Mouse (Mus musculus) limb, embryonic 15.5 days (tissue): ENCODE results near the gene Kmt2d. TPM values are rescaled to one million over a fixed set of nuclear protein-coding genes. Genes with fewer than 3 reads are reported as not detected.
A peak's percentile ranks its signal among the peaks of the same experiment; 100 is the strongest.
"Not testable (repeated sequence)": the region's sequence is repeated elsewhere in the genome, so short reads cannot be mapped to it uniquely, and the experiment has no call there.

ENCODE experiments used
- ATAC-seq: fragments of 200-750 bp; cut with Nextera tagmentation; 2 replicates; pipeline ENCODE4 v1.8.0; 2017; ENCODE audit warnings: low read depth, moderate TSS enrichment; ENCODE audit not compliant: insufficient number of reproducible peaks, low FRiP score, low TSS enrichment
- H3K27ac ChIP-seq: fragments of 300-500 bp; sonication (generic); 2 replicates; pipeline ENCODE4 v1.5.1; 2015; ENCODE audit warnings: moderate library complexity, mild to moderate bottlenecking, inconsistent platforms
- H3K27me3 ChIP-seq: fragments of 300-500 bp; sonication (generic); 2 replicates; pipeline ENCODE4 v1.6.1; 2015; ENCODE audit warnings: inconsistent platforms
- H3K36me3 ChIP-seq: fragments of 300-500 bp; sonication (generic); 2 replicates; pipeline ENCODE4 v1.6.1; 2015; ENCODE audit warnings: inconsistent platforms
- H3K4me1 ChIP-seq: fragments of 300-500 bp; sonication (generic); 2 replicates; pipeline ENCODE4 v1.6.1; 2015; ENCODE audit warnings: inconsistent platforms
- H3K4me2 ChIP-seq: fragments of 300-500 bp; sonication (generic); 2 replicates; pipeline ENCODE4 v1.6.1; 2015; ENCODE audit warnings: mild to moderate bottlenecking, inconsistent platforms
- H3K4me3 ChIP-seq: fragments of 300-500 bp; sonication (generic); 2 replicates; pipeline ENCODE4 v1.5.1; 2015; ENCODE audit warnings: mild to moderate bottlenecking, inconsistent platforms
- H3K9ac ChIP-seq: fragments of 300-500 bp; sonication (generic); 2 replicates; pipeline ENCODE4 v1.6.1; 2015; ENCODE audit warnings: inconsistent platforms
- H3K9me3 ChIP-seq: fragments of 300-500 bp; sonication (generic); 2 replicates; pipeline ENCODE4 v1.6.1; 2016; ENCODE audit warnings: inconsistent platforms
- WGBS: fragments of 180-500 bp; shearing (Covaris S2); methylation state at CpG from one replicate; pipeline ENCODE4 v1.1.7; 2015; 5-methylcytosine and 5-hydroxymethylcytosine counted together
- polyA plus RNA-seq: library from polyadenylated mRNA; unstranded; fragments of >200 nt; fragmentation: Nextera tagmentation; extraction: Ambion mirVana; gene quantifications from 2 replicates; pipeline ENCODE4 v1.2.1, GENCODE M21; 2015

The Kmt2d gene
- polyA plus RNA-seq, result 11.8 and 13.7 TPM in 2 replicates

DNA sequence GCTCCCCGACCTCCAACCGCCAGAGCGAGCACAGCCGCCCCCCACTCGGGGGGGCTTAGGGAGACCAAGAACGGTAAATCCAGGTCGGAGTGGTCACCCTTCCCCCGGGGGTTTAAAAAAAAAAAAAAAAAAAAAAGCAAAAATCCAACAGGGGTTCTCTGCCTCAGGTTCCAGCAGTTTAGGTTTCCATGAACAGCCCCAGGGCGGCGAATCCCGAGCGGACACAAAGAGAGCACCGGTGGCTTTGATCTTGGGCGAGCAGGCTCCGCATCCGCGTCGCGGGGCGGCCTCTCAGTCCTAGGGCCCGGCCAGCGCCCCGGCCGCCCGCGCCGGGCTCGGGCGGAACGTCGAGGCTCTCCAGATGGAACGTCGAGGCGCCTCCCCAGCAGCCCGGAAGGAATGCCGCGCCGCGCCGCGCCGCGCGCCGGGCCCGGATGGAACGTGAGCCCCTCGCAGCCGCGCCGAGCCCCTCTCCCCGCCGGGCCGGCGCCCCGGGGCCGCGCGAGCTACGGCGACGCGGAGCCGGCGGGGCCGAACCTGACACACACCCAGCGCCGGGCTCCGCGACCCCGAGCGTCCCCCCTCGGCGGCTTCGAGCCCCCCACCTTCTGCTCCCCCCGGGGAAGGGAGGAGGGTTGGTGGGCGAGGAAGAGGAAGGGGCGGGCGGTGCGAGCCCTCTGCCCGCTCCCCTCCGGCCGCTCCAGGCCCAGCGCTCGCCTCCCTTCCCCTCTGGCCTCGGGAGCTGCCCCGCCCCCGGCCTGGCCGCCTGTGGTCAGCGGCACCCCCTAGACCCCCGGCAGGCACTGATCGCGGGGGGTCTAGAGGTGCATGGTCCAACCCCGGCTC, at the start of gene Kmt2d:
Gene Kmt2d, minus strand, starts transcription at position 135 of the 846 bp plus-strand sequence.
- H3K27me3 ChIP-seq, result no peaks in the 10 kb centered on the region
- H3K4me2 ChIP-seq, result peak within 1 kb of the TSS; percentile 82
- ATAC-seq, result peak; percentile 42
- peak within 1 kb of the TSS; percentile 98 for H3K9ac ChIP-seq
- H3K9me3 ChIP-seq, result no peaks in the 10 kb centered on the region
- under 1% methylated on average over 66 of the region's 94 CpGs for WGBS
- H3K27ac ChIP-seq, result peak within 1 kb of the TSS; percentile 99
- H3K4me1 ChIP-seq, result peaks cover 33% of the 10 kb centered on the region
- H3K36me3 ChIP-seq, result peaks cover 7% of the 10 kb centered on the region
- H3K4me3 ChIP-seq, result peak within 1 kb of the TSS; percentile 94

DNA sequence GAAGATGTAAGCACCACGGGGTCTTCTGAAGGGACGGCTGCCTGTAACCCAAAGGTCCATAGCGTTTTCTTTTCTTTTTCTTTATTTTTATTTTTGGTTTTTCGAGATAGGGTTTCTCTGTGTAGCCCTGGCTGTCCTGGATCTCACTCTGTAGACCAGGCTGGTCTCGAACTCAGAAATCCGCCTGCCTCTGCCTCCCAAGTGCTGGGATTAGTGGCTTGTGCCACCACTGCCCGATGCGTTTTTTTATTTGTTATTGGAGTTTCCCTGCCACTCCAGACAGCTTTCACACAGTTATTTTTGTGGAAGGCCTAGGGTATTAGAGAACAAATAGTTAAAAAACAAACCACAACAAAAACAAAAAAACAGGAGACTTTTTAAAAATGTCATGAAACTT, 47.5 kb upstream of the Kmt2d start:
- not testable (repeated sequence) for H3K27me3 ChIP-seq, H3K36me3 ChIP-seq, ATAC-seq, H3K9me3 ChIP-seq
- Histone ChIP-seq H3K4me3 (peak overlapping the region; percentile 84), H3K9ac (0 out of 2 replicates have a peak overlapping the region, but pooled peaks have one; percentile 14), H3K4me2 (peak overlapping the region; percentile 78), H3K27ac (peak overlapping the region; percentile 95), H3K4me1 (peaks cover 19% of the 10 kb centered on the region)
- 22% methylated on average over 8 of the region's 8 CpGs for WGBS

DNA sequence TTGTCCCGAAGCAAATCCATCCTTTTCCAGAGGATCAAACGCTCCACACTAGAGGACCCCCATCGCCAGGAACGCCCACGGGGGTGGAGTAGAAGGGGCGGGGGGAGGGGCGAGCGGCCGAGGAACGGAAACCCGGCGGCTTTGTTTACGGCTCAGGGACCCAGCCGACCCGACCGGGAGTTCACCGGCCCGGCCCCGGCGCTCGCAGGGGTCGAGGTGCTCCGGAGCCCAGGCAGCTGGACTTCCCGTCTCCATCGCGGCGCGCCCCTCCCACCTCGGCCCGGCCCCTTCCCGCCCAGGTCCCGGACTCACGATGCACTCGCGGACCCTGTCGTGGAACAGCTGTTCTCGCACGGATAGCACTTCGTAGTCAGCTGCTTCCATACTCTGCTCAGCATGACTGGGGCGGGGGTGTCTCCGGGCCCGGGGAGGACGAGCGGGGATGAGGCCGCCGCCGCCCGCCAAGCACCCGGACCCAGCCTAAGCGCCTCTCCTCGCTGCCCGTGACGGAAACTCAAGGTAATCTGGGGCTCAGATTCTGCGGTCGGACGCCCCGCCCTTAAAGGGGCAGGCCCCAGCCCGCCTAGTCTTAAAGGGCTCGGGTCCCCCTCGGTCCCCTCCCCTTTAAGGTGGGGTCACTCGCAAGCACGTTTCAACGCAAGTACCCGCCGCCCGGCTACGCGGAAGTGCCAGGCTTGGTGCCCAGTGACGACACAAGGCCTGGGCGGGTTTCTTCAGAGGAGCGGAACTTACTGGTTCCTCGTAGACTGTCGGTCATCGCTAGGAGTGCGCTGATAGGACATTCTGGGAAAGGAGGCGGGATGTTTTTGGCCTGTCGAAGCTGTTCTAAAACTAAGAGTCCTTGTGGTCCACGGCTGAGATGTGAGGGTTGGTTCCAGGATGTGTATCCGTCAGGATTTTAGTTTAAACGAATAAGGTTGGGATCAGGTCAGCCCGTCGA, 46.8 kb upstream of the Kmt2d start, which contains the start of gene Lmbr1l:
Gene Lmbr1l, minus strand, starts transcription at position 694 of the 961 bp plus-strand sequence.
- Histone ChIP-seq H3K4me2 (peak within 1 kb of the TSS; percentile 78), H3K36me3 (peaks cover 16% of the 10 kb centered on the region; the same call in 1 of the 2 replicates), H3K9ac (peak within 1 kb of the TSS; percentile 76), H3K4me1 (peaks cover 19% of the 10 kb centered on the region), H3K27me3 (no peaks in the 10 kb centered on the region), H3K9me3 (no peaks in the 10 kb centered on the region), H3K27ac (peak within 1 kb of the TSS; percentile 95), H3K4me3 (peak within 1 kb of the TSS; percentile 84)
- under 1% methylated on average over 82 of the region's 82 CpGs for WGBS
- ATAC-seq, result peak; percentile 97

DNA sequence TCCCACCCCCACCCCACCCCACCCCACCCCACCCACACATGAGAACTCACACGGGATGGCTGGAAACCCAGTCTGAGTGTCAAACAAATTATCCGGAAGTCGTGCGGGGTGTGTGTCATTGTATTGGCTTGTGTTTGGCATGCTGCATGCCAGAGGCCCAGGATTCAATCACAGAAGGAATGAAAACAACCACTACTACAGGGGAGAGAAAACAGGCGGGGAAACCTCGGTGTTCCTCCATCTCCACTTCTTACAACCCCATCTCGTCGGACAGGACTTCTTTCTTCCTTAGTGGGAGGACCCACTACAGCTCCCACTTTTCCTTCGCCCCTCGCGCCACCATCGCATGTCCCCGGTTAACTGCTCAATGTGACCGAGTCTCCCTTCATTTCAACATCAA, 46.1 kb upstream of the Kmt2d start:
- peak overlapping the region; percentile 76 for H3K9ac ChIP-seq
- ATAC-seq, result no peak
- H3K36me3 ChIP-seq, result peaks cover 23% of the 10 kb centered on the region
- H3K9me3 ChIP-seq, result no peaks in the 10 kb centered on the region
- peaks cover 19% of the 10 kb centered on the region for H3K4me1 ChIP-seq
- H3K27ac ChIP-seq, result peak overlapping the region; percentile 95
- peak overlapping the region; percentile 78 for H3K4me2 ChIP-seq
- peak overlapping the region; percentile 84 for H3K4me3 ChIP-seq
- under 1% methylated on average over 14 of the region's 14 CpGs for WGBS
- no peaks in the 10 kb centered on the region for H3K27me3 ChIP-seq

DNA sequence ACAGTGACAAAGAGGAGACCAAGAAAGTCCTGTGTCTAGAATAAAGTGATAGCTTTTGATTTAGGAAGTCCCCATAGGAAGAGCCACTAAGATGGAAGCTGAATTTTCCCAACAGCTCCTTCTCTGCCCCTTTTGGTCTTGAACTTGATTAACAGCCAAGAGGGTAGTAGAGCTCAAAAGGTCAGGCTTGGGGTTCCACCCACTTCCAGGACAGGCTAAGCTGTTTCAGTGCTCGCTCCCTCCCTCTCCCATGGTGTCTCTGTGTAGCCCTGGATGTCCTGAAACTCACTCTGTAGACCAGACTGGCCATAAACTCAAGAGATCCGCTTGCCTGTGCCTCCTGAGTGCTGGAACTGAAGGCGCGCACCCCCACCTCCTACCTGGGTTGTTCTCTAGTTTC, 45.0 kb upstream of the Kmt2d start:
- H3K4me3 ChIP-seq, result peak overlapping the region; percentile 84; the same call in 1 of the 2 replicates
- no peak for ATAC-seq
- peak overlapping the region; percentile 78 for H3K4me2 ChIP-seq
- H3K4me1 ChIP-seq, result peaks cover 19% of the 10 kb centered on the region
- peaks cover 34% of the 10 kb centered on the region for H3K36me3 ChIP-seq
- no peaks in the 10 kb centered on the region for H3K9me3 ChIP-seq
- H3K27ac ChIP-seq, result no peak overlapping the region
- no peak overlapping the region for H3K9ac ChIP-seq
- WGBS, result 85% methylated on average over 4 of the region's 4 CpGs
- no peaks in the 10 kb centered on the region for H3K27me3 ChIP-seq

DNA sequence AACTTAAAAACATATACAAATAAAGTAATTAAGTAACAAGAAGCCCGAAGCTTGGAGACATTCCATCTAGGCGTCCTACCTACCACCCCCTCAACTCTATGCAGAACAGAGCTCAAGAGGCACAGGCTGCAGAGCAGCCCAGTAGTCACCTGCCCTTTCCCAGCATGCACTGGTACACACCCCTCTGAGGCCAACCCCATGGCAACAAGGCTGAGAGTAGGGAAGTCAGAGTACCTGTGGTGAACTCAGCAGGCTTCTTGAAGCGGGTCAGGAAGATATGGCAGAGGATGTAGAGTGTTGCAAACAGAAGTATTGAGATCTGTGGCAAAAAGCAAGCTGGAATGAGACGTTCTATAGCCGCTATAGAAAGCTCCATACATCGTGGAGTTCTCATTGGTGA, 43.9 kb upstream of the Kmt2d start:
- no peak overlapping the region for H3K4me2 ChIP-seq
- peaks cover 19% of the 10 kb centered on the region for H3K4me1 ChIP-seq
- peaks cover 44% of the 10 kb centered on the region for H3K36me3 ChIP-seq
- H3K9me3 ChIP-seq, result no peaks in the 10 kb centered on the region
- WGBS, result 90% methylated on average over 6 of the region's 6 CpGs
- no peak for ATAC-seq
- H3K4me3 ChIP-seq, result no peak overlapping the region
- H3K9ac ChIP-seq, result no peak overlapping the region
- no peak overlapping the region for H3K27ac ChIP-seq
- no peaks in the 10 kb centered on the region for H3K27me3 ChIP-seq

DNA sequence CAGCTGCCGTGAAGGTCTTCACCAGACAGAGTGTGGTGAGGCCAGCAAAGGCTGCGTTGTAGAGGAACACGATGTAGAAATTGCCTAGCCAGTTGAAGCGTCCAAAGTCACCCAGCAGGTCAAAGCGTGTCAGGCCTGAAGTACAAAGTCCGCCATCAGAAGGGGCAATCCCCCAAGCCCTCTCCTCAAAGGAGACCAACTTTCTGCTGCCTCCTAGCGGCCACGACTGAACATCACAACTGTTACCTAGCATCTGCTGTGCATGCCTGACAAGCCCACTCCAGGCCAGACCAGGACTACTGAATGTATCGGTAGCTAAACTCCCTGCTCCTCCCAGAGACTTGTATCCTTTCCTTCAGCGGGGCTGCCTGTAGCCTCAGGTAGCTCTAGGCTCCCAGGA, 33.7 kb upstream of the Kmt2d start:
- no peak for ATAC-seq
- Histone ChIP-seq H3K4me3 (no peak overlapping the region), H3K27ac (no peak overlapping the region), H3K9ac (no peak overlapping the region), H3K36me3 (peaks cover 64% of the 10 kb centered on the region), H3K4me1 (no peaks in the 10 kb centered on the region), H3K27me3 (peaks cover 13% of the 10 kb centered on the region), H3K9me3 (no peaks in the 10 kb centered on the region), H3K4me2 (no peak overlapping the region)
- 30% methylated on average over 10 of the region's 10 CpGs for WGBS

DNA sequence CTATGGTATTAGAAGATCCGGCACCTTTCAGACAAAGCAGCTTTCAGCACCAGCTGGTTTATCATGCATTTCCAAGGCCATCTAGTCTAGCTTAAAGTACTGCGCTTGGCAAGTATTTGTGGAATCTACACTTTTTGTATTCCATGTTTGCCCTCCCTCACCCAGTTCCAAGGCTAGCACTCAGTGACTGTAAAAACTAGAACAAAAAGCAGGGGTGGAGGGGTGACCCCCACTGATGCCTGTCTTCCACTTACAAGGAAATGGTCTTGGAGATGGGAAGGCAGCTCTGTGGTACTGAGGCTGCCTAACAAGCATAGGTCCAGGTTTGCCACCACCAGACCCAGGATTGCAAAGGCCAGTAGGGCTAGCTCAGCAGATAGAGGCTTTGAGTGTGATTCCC, 31.6 kb upstream of the Kmt2d start:
- no peaks in the 10 kb centered on the region for H3K9me3 ChIP-seq
- 90% methylated on average over 2 of the region's 2 CpGs for WGBS

DNA sequence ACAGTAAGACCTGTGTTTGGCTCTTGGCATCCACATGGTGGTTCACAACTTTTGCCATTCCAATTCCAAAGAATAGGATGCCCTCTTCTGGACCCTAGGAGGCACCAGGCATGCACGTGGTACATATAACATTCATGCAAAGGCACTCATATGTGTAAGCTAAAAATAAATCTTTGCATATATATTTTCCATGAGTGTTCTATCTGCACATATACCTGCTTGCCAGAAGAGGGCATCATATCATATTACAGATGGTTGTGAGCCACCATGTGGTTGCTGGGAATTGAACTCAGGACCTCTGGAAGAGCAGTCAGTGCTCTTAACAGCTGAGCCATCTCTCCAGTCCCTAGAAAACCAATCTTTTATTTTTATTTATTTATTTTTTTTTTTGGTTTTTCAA, 30.5 kb upstream of the Kmt2d start:
- peaks cover 34% of the 10 kb centered on the region for H3K36me3 ChIP-seq
- H3K4me1 ChIP-seq, result peaks cover 16% of the 10 kb centered on the region
- H3K27me3 ChIP-seq, result peaks cover 44% of the 10 kb centered on the region
- no peaks in the 10 kb centered on the region for H3K9me3 ChIP-seq
- no peak overlapping the region for H3K27ac ChIP-seq
- WGBS, result 69% methylated on average over 1 of the region's 1 CpGs
- no peak overlapping the region for H3K4me3 ChIP-seq
- H3K4me2 ChIP-seq, result no peak overlapping the region
- no peak overlapping the region for H3K9ac ChIP-seq
- no peak for ATAC-seq

More for the DNA sequence above, 31.6 kb upstream of the Kmt2d start:
- Histone ChIP-seq H3K27me3 (peaks cover 33% of the 10 kb centered on the region), H3K4me1 (peaks cover 11% of the 10 kb centered on the region), H3K4me2 (no peak overlapping the region), H3K27ac (no peak overlapping the region), H3K9ac (no peak overlapping the region), H3K36me3 (peaks cover 43% of the 10 kb centered on the region), H3K4me3 (no peak overlapping the region)
- ATAC-seq, result no peak

DNA sequence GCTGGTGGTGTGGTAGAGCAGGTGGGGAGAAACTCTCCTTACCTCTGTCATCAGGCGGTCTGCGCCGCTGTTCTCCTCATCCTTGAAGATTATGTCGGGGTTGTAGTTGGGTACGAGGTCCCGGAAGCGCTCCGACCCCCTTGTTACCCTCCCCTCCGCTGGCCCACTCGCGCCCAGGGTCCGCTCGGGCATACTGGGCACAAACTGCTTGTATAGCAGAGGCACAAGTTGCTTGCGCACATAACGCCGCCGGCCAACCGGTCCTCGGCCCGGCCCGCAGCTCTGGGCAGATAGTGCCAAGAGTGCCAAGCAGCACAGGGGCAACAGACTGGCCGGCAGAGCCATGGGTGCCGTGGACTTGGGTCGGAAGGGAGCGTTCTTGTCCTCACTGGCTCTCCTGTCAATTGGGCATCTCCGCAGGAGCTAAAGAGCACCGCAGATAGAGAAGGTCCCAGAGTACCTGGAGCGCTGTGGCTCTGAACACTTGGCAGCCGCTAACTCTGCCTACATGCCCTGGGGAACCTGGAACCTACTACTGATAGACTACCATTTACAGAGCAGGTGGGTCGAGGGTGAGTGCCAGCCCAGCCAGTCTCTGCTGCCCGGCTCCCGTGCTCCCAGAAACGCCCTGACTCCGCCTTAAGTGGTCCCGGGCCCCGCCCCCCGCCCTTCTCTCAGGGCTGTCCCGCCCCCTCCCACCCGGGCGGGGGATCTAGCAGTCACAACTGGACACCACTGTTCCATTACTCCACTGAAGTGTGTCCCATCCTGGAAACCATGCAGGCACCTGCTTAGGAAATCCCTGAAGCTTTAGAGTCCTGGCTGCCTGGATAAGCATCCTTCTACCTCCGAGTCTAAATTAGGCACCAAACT, 27.2 kb upstream of the Kmt2d start, which contains the start of gene Dhh:
Gene Dhh, minus strand, starts transcription at position 613 of the 873 bp plus-strand sequence.
- no peak within 1 kb of the TSS; the same call in 1 of the 2 replicates for H3K9ac ChIP-seq
- no peak for ATAC-seq
- peaks cover 4% of the 10 kb centered on the region for H3K36me3 ChIP-seq
- peak within 1 kb of the TSS; percentile 37 for H3K4me2 ChIP-seq
- H3K27ac ChIP-seq, result no peak within 1 kb of the TSS
- peaks cover 78% of the 10 kb centered on the region for H3K27me3 ChIP-seq
- H3K4me1 ChIP-seq, result peaks cover 46% of the 10 kb centered on the region
- WGBS, result 2% methylated on average over 41 of the region's 41 CpGs
- peak within 1 kb of the TSS; percentile 25 for H3K4me3 ChIP-seq
- H3K9me3 ChIP-seq, result no peaks in the 10 kb centered on the region

DNA sequence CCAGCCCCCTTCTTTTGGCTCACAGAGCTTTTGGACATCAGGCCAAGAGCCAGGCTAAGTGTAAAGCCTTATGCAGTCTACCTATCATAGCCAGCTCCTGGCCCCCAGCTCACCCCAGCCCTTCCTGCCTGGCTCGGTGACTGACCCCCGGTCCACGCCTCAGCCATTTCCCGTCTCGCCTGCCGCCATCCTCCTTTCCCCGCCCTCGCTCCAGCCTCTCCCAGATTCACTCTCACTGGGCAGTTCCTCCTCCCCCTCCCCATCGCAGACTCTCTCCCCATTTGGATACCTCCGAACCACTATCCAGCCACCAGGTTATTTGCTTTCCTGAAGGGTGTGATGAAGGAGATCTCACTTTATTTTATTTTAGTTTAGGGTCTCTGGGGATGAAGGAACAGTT, 26.5 kb upstream of the Kmt2d start:
- 4% methylated on average over 10 of the region's 10 CpGs for WGBS
- H3K36me3 ChIP-seq, result no peaks in the 10 kb centered on the region
- H3K4me1 ChIP-seq, result peaks cover 46% of the 10 kb centered on the region
- ATAC-seq, result no peak
- H3K4me2 ChIP-seq, result peak overlapping the region; percentile 37; the same call in 1 of the 2 replicates
- H3K4me3 ChIP-seq, result peak overlapping the region; percentile 25
- H3K27ac ChIP-seq, result no peak overlapping the region
- H3K27me3 ChIP-seq, result peaks cover 82% of the 10 kb centered on the region
- H3K9me3 ChIP-seq, result no peaks in the 10 kb centered on the region
- H3K9ac ChIP-seq, result no peak overlapping the region
